Mouse (Mus musculus) right cerebral cortex, postnatal 14 days (tissue): ENCODE results near the gene Acot11.
A peak's percentile ranks its signal among the peaks of the same experiment; 100 is the strongest.
"Not testable (repeated sequence)": the region's sequence is repeated elsewhere in the genome, so short reads cannot be mapped to it uniquely, and the experiment has no call there.

Experiments used
- DNase-seq: peaks from one replicate; pipeline ENCODE4 v3.0.0; 2022

Acot11 gene

GRCm38 (mm10) chr4:106807287-106807686 is 2.5 kb upstream of the Acot11 start:
- DNase-seq, result no peak

GRCm38 (mm10) chr4:106805890-106806289 is 1.1 kb upstream of the Acot11 start:
- DNase-seq, result no peak

GRCm38 (mm10) chr4:106804201-106804909 is 443 bp downstream of the Acot11 start:
- DNase-seq, result no peak

GRCm38 (mm10) chr4:106803781-106804180 is 1.0 kb downstream of the Acot11 start:
- no peak for DNase-seq

GRCm38 (mm10) chr4:106799772-106800336 is 4.9 kb downstream of the Acot11 start:
- peak; percentile 78 for DNase-seq

GRCm38 (mm10) chr4:106798908-106799546 is 5.8 kb downstream of the Acot11 start:
- no peak for DNase-seq

GRCm38 (mm10) chr4:106795289-106795688 is 9.5 kb downstream of the Acot11 start:
- no peak for DNase-seq

- DNase-seq, result no peak
Observed at GRCm38 (mm10) chr4:106794247-106794646, 10.6 kb downstream of the Acot11 start.

GRCm38 (mm10) chr4:106793826-106794225 is 11.0 kb downstream of the Acot11 start:
- not testable (repeated sequence) for DNase-seq

GRCm38 (mm10) chr4:106792276-106792675 is 12.5 kb downstream of the Acot11 start:
- no peak for DNase-seq

GRCm38 (mm10) chr4:106790938-106791337 is 13.9 kb downstream of the Acot11 start:
- DNase-seq, result no peak

GRCm38 (mm10) chr4:106790218-106790617 is 14.6 kb downstream of the Acot11 start:
- DNase-seq, result not testable (repeated sequence)

GRCm38 (mm10) chr4:106789705-106790104 is 15.1 kb downstream of the Acot11 start:
- DNase-seq, result no peak

GRCm38 (mm10) chr4:106788627-106789026 is 16.2 kb downstream of the Acot11 start:
- DNase-seq, result no peak

- DNase-seq, result peak; percentile 63
Observed at GRCm38 (mm10) chr4:106787830-106788229, 17.0 kb downstream of the Acot11 start.

- peak; percentile 74 for DNase-seq
Observed at GRCm38 (mm10) chr4:106785753-106786540, 18.9 kb downstream of the Acot11 start.

- no peak for DNase-seq
Observed at GRCm38 (mm10) chr4:106785345-106785744, 19.5 kb downstream of the Acot11 start.

- no peak for DNase-seq
Observed at GRCm38 (mm10) chr4:106784806-106785205, 20.0 kb downstream of the Acot11 start.

GRCm38 (mm10) chr4:106783137-106783536 is 21.7 kb downstream of the Acot11 start:
- no peak for DNase-seq

- DNase-seq, result no peak
Observed at GRCm38 (mm10) chr4:106780045-106780444, 24.8 kb downstream of the Acot11 start.

GRCm38 (mm10) chr4:106778116-106778788 is 26.5 kb downstream of the Acot11 start:
- peak; percentile 92 for DNase-seq

GRCm38 (mm10) chr4:106776998-106777397 is 27.8 kb downstream of the Acot11 start:
- DNase-seq, result peak; percentile 65

GRCm38 (mm10) chr4:106775767-106776166 is 29.0 kb downstream of the Acot11 start:
- DNase-seq, result not testable (repeated sequence)
